Mouse (Mus musculus): ENCODE measurements around the gene Kcnj3.

DNA sequence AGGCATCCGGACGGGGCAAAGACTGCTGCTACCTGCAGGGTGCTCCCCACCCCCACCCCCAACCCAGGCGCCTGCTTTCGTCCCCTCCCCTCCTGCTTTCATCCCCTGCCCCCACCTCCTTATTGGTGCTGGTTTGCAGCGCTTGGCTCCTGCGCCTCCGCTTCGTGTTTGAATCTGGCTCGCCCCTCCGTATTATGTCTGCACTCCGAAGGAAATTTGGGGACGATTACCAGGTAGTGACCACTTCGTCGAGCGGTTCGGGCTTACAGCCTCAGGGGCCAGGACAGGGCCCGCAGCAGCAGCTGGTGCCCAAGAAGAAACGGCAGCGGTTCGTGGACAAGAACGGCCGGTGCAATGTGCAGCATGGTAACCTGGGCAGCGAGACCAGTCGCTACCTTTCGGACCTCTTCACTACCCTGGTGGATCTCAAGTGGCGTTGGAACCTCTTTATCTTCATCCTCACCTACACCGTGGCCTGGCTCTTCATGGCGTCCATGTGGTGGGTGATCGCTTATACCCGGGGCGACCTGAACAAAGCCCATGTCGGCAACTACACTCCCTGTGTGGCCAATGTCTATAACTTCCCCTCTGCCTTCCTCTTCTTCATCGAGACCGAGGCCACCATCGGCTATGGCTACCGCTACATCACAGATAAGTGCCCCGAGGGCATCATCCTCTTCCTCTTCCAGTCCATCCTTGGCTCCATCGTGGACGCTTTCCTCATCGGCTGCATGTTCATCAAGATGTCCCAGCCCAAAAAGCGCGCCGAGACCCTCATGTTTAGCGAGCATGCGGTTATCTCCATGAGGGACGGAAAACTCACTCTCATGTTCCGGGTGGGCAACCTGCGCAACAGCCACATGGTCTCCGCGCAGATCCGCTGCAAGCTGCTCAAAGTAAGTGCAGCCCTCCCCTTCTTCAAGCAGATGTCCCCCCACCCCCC, 1.5 kb downstream of the Kcnj3 start:
- TF ChIP-seq CTCF (IDR thresholded peaks at IDR 0.05; ENCODE audit: borderline replicate concordance, control insufficient read depth, extremely low read depth, insufficient read depth, low read length, poor library complexity): no peak
- TF ChIP-seq POLR2A (IDR thresholded peaks at IDR 0.05; ENCODE audit: control insufficient read depth, extremely low read depth, insufficient read depth, low read length, poor library complexity): no peak

Measured in thymus, adult 2 months (tissue).